Mouse (Mus musculus): ENCODE measurements at regions not wholly inside any gene's neighbourhood (a gene's known extent, or its start where the extent isn't known, plus 50 kb on each side); places are given as distances from the start of the nearest gene placed in this dataset.

- in situ Hi-C loops (cut with MboI; ENCODE audit: unreplicated experiment in 2 of 2): no loop called here
Observed at GRCm38 (mm10) chr11:31746488-31746887, 74.8 kb upstream of the Bod1 start.

GRCm38 (mm10) chr11:31746939-31747338, 75.3 kb upstream of the Bod1 start:
- in situ Hi-C loops (cut with MboI; ENCODE audit: unreplicated experiment in 2 of 2): no loop called here

- in situ Hi-C loops (cut with MboI; ENCODE audit: unreplicated experiment in 2 of 2): no loop called here
Observed at GRCm38 (mm10) chr11:31748275-31748815, 76.7 kb upstream of the Bod1 start.

GRCm38 (mm10) chr11:31751274-31751673, 79.6 kb upstream of the Bod1 start:
- in situ Hi-C loops (cut with MboI; ENCODE audit: unreplicated experiment in 2 of 2): no loop called here

GRCm38 (mm10) chr11:31753211-31753610, 81.5 kb upstream of the Bod1 start:
- in situ Hi-C loops (cut with MboI; ENCODE audit: unreplicated experiment in 2 of 2): no loop called here

- in situ Hi-C loops (cut with MboI; ENCODE audit: unreplicated experiment in 2 of 2): no loop called here
Observed at GRCm38 (mm10) chr11:31753711-31754161, 82.1 kb upstream of the Bod1 start.

GRCm38 (mm10) chr11:31754416-31754815, 82.7 kb upstream of the Bod1 start:
- in situ Hi-C loops (cut with MboI; ENCODE audit: unreplicated experiment in 2 of 2): no loop called here

GRCm38 (mm10) chr11:31755858-31756257, 84.2 kb upstream of the Bod1 start:
- in situ Hi-C loops (cut with MboI; ENCODE audit: unreplicated experiment in 2 of 2): no loop called here

GRCm38 (mm10) chr11:31756355-31757145, 84.9 kb upstream of the Bod1 start:
- in situ Hi-C loops (cut with MboI; ENCODE audit: unreplicated experiment in 2 of 2): no loop called here

- in situ Hi-C loops (cut with MboI; ENCODE audit: unreplicated experiment in 2 of 2): no loop called here
Observed at GRCm38 (mm10) chr11:31759868-31760765, 88.4 kb upstream of the Bod1 start.

- in situ Hi-C loops (cut with MboI; ENCODE audit: unreplicated experiment in 2 of 2): no loop called here
Observed at GRCm38 (mm10) chr11:31763856-31764255, 92.2 kb upstream of the Bod1 start.

GRCm38 (mm10) chr11:31766296-31766695, 94.6 kb upstream of the Bod1 start:
- in situ Hi-C loops (cut with MboI; ENCODE audit: unreplicated experiment in 2 of 2): no loop called here

GRCm38 (mm10) chr11:31767727-31768495, 96.2 kb upstream of the Bod1 start:
- in situ Hi-C loops (cut with MboI; ENCODE audit: unreplicated experiment in 2 of 2): no loop called here

GRCm38 (mm10) chr11:31769804-31770654, 98.3 kb upstream of the Bod1 start:
- in situ Hi-C loops (cut with MboI; ENCODE audit: unreplicated experiment in 2 of 2): no loop called here

- in situ Hi-C loops (cut with MboI; ENCODE audit: unreplicated experiment in 2 of 2): no loop called here
Observed at GRCm38 (mm10) chr11:31770881-31771280, 99.2 kb upstream of the Bod1 start.

GRCm38 (mm10) chr11:31771491-31772439, 100.1 kb upstream of the Bod1 start:
- in situ Hi-C loops (cut with MboI; ENCODE audit: unreplicated experiment in 2 of 2): no loop called here

GRCm38 (mm10) chr11:31777531-31777930, 94.5 kb upstream of the Cpeb4 start:
- in situ Hi-C loops (cut with MboI; ENCODE audit: unreplicated experiment in 2 of 2): no loop called here

GRCm38 (mm10) chr11:31778766-31779165, 93.2 kb upstream of the Cpeb4 start:
- in situ Hi-C loops (cut with MboI; ENCODE audit: unreplicated experiment in 2 of 2): no loop called here

- in situ Hi-C loops (cut with MboI; ENCODE audit: unreplicated experiment in 2 of 2): no loop called here
Observed at GRCm38 (mm10) chr11:31779267-31779666, 92.7 kb upstream of the Cpeb4 start.

All from v-Abl transformed pro-B cells (cell line).